Mouse (Mus musculus): ENCODE data around the gene Parp1. TPM values are rescaled to one million over a fixed set of nuclear protein-coding genes. Genes with fewer than 3 reads are reported as not detected.
"Not testable (repeated sequence)": the region's sequence is repeated elsewhere in the genome, so short reads cannot be mapped to it uniquely, and the experiment has no call there.

Gene Parp1
- polyA plus RNA-seq, 1 experiment from 2014 or later, result 184 TPM

GRCm38 (mm10) chr1:180606106-180606505 is 37.4 kb downstream of the Parp1 start:
- 62% methylated on average over 3 of the region's 3 CpGs for WGBS
- Histone ChIP-seq H3K9ac (no peak overlapping the region), H3K36me3 (peaks cover 39% of the 10 kb centered on the region), H3K27me3 (replicated peaks) (no peaks in the 10 kb centered on the region), H3K4me3 (no peak overlapping the region), H3K4me1 (no peaks in the 10 kb centered on the region), H3K4me2 (replicated peaks) (no peak overlapping the region), H3K9me3 (no peaks in the 10 kb centered on the region), H3K27ac (no peak overlapping the region)
- ATAC-seq (ENCODE audit: low FRiP score, low read depth), result no peak

DNA sequence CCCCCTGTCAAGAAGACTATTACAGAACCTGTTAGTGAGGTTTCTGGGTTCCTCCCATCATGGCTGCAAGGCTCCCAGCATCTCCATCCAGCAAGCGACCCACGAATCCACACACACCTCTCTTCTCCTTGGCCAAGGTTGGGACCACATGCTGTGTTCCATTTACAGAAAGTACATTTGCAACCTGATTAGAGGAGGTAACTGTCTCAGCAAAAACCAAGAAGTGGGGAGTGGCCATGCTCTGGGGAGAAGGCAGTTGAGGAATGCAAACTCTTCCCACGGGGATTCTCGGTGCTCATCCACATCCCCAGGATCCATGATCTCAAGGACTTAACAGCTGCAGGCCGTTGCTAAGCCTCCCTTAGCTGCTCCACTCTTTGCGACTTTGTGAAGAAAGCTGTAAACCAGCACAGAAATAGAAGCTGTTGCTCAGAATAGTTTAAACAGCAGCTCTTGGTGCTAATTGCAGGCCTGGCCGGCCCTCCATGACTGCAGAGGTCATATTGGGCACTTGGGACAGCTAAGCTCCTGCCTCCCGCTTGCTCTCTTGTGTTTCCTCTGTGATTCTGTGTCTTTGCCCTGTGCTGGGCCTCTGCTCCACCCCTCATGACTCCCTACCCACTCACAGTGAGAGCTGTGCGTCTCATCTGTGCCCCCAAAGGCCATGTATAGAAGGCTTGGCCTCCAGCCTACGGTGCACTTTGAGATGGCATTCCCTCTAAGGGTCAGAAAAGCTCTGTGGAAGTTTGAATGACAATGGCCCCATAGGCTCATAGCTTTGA is 38.3 kb downstream of the Parp1 start:
- Histone ChIP-seq H3K27me3 (replicated peaks) (no peaks in the 10 kb centered on the region), H3K4me3 (no peak overlapping the region), H3K9me3 (peaks cover 5% of the 10 kb centered on the region), H3K4me1 (no peaks in the 10 kb centered on the region), H3K4me2 (replicated peaks) (no peak overlapping the region), H3K27ac (no peak overlapping the region), H3K9ac (no peak overlapping the region), H3K36me3 (peaks cover 30% of the 10 kb centered on the region)
- ATAC-seq (ENCODE audit: low FRiP score, low read depth), result no peak
- 67% methylated on average over 10 of the region's 10 CpGs for WGBS

GRCm38 (mm10) chr1:180607578-180607879 is 38.8 kb downstream of the Parp1 start:
- H3K9ac ChIP-seq, result no peak overlapping the region
- no peaks in the 10 kb centered on the region for H3K27me3 ChIP-seq (replicated peaks)

GRCm38 (mm10) chr1:180611842-180612241 is 43.1 kb downstream of the Parp1 start:
- not testable (repeated sequence) for H3K27ac ChIP-seq; H3K9ac ChIP-seq; H3K36me3 ChIP-seq; H3K4me2 ChIP-seq (replicated peaks); H3K4me1 ChIP-seq; ATAC-seq (ENCODE audit: low FRiP score, low read depth); H3K9me3 ChIP-seq; H3K27me3 ChIP-seq (replicated peaks); H3K4me3 ChIP-seq
- WGBS, result 90% methylated on average over 11 of the region's 14 CpGs

More at GRCm38 (mm10) chr1:180607578-180607879, 38.8 kb downstream of the Parp1 start:
- WGBS, result 92% methylated on average over 2 of the region's 2 CpGs
- no peak overlapping the region for H3K4me3 ChIP-seq
- peaks cover 5% of the 10 kb centered on the region for H3K9me3 ChIP-seq
- no peaks in the 10 kb centered on the region for H3K4me1 ChIP-seq
- peaks cover 24% of the 10 kb centered on the region for H3K36me3 ChIP-seq
- no peak overlapping the region for H3K27ac ChIP-seq
- ATAC-seq (ENCODE audit: low FRiP score, low read depth), result no peak
- no peak overlapping the region for H3K4me2 ChIP-seq (replicated peaks)

DNA sequence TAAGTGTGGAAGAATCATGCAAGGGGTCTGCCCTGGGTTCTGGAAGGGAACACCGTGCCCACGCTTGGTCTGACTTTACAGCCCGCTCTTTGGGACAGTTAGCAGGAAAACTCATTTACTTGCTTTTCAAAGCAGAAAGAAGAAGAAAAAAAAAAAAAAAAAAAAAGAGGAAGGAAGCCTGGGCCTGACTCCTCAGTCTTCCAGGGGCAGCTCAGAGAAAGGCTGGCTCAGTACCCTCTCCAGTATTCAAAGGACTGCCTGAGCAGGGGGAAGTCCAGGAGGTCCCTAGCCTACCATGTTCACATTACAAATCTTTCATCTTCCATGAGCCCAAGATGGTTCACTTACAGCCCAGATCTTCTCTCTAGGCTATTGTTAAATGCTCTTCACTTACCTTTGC is 48.0 kb downstream of the Parp1 start:
- H3K27ac ChIP-seq, result no peak overlapping the region
- H3K9me3 ChIP-seq, result peaks cover under 1% of the 10 kb centered on the region; the same call in 1 of the 2 replicates
- H3K4me1 ChIP-seq, result no peaks in the 10 kb centered on the region
- no peak overlapping the region for H3K4me3 ChIP-seq
- H3K4me2 ChIP-seq (replicated peaks), result no peak overlapping the region
- no peak overlapping the region for H3K9ac ChIP-seq
- no peaks in the 10 kb centered on the region for H3K36me3 ChIP-seq
- ATAC-seq (ENCODE audit: low FRiP score, low read depth), result no peak
- no peaks in the 10 kb centered on the region for H3K27me3 ChIP-seq (replicated peaks)
- WGBS, result 88% methylated on average over 3 of the region's 3 CpGs

DNA sequence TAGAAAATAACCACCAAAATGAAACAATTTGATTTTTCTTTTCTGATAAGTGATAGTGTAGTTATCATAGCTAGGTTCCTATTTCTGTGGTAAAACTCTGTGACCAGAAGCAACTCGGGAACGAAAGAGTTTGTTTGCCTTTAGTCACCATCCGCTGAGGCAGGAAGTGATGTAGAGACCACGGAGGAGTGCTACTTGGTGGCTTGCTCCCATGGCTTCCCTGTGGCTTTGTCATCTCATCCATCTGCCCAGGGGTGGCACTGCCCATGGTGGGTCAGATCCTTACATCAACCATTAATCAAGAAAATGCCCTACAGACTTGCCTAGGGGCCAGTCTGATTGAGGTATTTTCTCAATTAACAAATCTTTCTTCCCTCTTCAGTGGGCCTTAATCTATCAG is 53.7 kb downstream of the Parp1 start:
- Histone ChIP-seq H3K9ac (no peak overlapping the region), H3K36me3 (no peaks in the 10 kb centered on the region), H3K27me3 (replicated peaks) (no peaks in the 10 kb centered on the region), H3K4me1 (no peaks in the 10 kb centered on the region), H3K9me3 (peaks cover 3% of the 10 kb centered on the region; the same call in 1 of the 2 replicates), H3K4me3 (no peak overlapping the region), H3K27ac (no peak overlapping the region), H3K4me2 (replicated peaks) (no peak overlapping the region)
- WGBS, result 89% methylated on average over 4 of the region's 4 CpGs
- ATAC-seq (ENCODE audit: low FRiP score, low read depth), result no peak

DNA sequence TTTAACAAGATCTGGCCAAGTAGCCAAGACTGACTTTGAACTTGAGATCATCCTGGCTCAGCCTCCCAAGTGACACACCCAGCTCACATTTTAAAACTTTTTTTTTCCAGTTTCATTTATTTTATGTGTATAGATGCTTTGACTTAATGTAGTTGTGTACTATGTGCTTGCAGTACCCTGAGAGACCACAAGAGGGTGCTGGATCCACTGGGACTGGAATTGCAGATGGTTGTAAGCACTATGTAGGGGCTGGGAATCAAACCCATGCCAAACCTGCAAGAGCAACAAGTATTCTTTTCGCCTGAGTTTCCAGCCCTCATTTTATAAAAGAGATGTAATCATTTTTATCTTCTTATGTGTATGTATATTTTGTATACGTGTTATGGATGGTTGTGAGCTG is 55.2 kb downstream of the Parp1 start:
- Histone ChIP-seq H3K4me1 (no peaks in the 10 kb centered on the region), H3K4me3 (no peak overlapping the region), H3K27me3 (replicated peaks) (no peaks in the 10 kb centered on the region), H3K4me2 (replicated peaks) (no peak overlapping the region), H3K36me3 (no peaks in the 10 kb centered on the region), H3K9ac (no peak overlapping the region), H3K27ac (no peak overlapping the region), H3K9me3 (peaks cover 3% of the 10 kb centered on the region; the same call in 1 of the 2 replicates)
- no peak for ATAC-seq (ENCODE audit: low FRiP score, low read depth)
- 92% methylated on average over 2 of the region's 2 CpGs for WGBS

GRCm38 (mm10) chr1:180626141-180626540 is 57.4 kb downstream of the Parp1 start:
- Histone ChIP-seq H3K9me3 (peaks cover 3% of the 10 kb centered on the region; the same call in 1 of the 2 replicates), H3K27me3 (replicated peaks) (no peaks in the 10 kb centered on the region), H3K27ac (no peak overlapping the region), H3K4me3 (no peak overlapping the region), H3K36me3 (no peaks in the 10 kb centered on the region), H3K4me2 (replicated peaks) (no peak overlapping the region), H3K4me1 (no peaks in the 10 kb centered on the region), H3K9ac (no peak overlapping the region)
- WGBS, result 79% methylated on average over 2 of the region's 2 CpGs
- no peak for ATAC-seq (ENCODE audit: low FRiP score, low read depth)

GRCm38 (mm10) chr1:180637796-180638195 is 69.1 kb downstream of the Parp1 start:
- H3K27me3 ChIP-seq (replicated peaks); H3K4me3 ChIP-seq; H3K9ac ChIP-seq; ATAC-seq (ENCODE audit: low FRiP score, low read depth); H3K27ac ChIP-seq; H3K36me3 ChIP-seq; H3K9me3 ChIP-seq; H3K4me2 ChIP-seq (replicated peaks): not testable (repeated sequence)
- 85% methylated on average over 2 of the region's 2 CpGs for WGBS
- peaks cover 19% of the 10 kb centered on the region for H3K4me1 ChIP-seq

DNA sequence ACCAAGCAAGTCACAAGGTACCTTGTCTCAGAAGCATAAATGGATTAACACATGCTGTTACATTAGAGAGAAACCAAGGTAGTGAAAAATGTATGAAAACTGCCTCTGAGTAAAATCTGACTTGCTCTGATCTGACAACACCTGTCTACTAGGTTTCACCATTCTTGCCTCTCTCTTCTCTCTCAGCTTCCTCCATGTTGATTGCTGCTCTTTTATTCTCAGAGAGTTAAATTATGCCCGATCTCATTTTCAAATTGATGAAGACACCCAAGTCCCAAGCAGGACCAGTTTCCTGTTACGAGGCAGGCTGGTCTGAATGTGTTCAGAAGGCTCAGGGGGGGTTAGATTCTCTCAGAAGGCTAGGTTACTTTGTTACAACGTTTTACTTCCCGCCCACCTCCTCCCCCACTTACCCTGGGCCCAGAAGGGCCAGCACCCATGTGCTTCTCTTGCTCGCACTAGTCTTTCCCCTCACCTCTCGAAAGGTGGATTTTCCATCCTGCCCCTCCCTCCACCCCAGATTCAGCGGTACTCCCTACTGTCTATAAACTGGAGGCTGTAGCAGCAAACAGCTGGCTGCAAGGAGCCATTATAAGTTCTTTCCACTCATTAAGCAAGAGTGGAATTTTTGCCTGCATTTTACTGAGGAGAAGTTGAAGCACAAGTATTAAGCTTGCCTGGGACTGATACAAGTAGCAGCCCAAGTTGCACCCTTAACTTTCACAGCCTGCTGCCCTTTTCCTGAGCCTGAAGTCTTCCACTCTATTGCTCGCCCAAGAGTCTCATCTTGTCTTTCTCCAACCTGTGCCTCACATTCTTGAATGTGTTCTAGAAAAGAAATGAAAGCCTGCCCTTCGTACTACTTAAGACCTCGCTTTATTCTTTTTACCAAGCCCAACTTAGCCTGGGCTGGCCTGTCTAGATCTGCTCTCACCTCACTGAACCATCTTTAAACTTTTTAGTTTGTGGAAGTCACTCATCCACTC is 71.0 kb downstream of the Parp1 start:
- no peak for ATAC-seq (ENCODE audit: low FRiP score, low read depth)

GRCm38 (mm10) chr1:180640605-180641125 is 71.9 kb downstream of the Parp1 start:
- WGBS, result 1% methylated on average over 57 of the region's 61 CpGs
- H3K36me3 ChIP-seq, result no peaks in the 10 kb centered on the region
- H3K4me3 ChIP-seq, result peak overlapping the region; percentile 97
- H3K27me3 ChIP-seq (replicated peaks), result no peaks in the 10 kb centered on the region
- ATAC-seq (ENCODE audit: low FRiP score, low read depth), result peak; percentile 67
- H3K27ac ChIP-seq, result peak overlapping the region; percentile 75
- no peaks in the 10 kb centered on the region for H3K9me3 ChIP-seq
- H3K9ac ChIP-seq, result peak overlapping the region; percentile 96
- peaks cover 19% of the 10 kb centered on the region for H3K4me1 ChIP-seq
- H3K4me2 ChIP-seq (replicated peaks), result peak overlapping the region; percentile 91

More for the DNA sequence above, 71.0 kb downstream of the Parp1 start:
- Histone ChIP-seq H3K27ac (no peak overlapping the region), H3K4me3 (peak overlapping the region; percentile 97), H3K9me3 (no peaks in the 10 kb centered on the region), H3K4me2 (replicated peaks) (peak overlapping the region; percentile 91), H3K36me3 (no peaks in the 10 kb centered on the region), H3K4me1 (peaks cover 19% of the 10 kb centered on the region), H3K27me3 (replicated peaks) (no peaks in the 10 kb centered on the region), H3K9ac (peak overlapping the region; percentile 96)
- WGBS, result 40% methylated on average over 10 of the region's 10 CpGs

DNA sequence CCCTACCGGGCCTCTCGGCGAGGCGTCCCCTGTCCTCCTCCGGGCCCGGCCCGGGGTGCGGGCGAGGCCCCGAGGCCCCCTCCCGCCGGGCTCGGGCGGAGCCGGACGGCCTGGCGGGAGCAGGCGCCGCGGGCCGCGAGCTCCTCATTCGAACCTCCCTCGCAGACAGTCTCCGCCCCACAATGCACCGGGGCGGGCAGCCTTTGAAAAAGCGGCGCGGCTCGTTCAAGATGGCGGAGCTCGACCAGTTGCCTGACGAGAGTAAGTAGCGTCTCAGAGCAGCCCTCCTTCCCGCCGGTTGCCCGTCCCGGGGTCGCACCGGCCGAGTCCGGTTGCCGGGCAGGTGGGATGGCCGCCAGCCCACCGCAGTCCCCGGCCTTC is 72.4 kb downstream of the Parp1 start, which contains the start of gene Lin9:
Gene Lin9 (plus strand): TSS at position 14 of the 381 bp plus-strand sequence.
- peak within 1 kb of the TSS; percentile 75 for H3K27ac ChIP-seq
- peak within 1 kb of the TSS; percentile 97 for H3K4me3 ChIP-seq
- H3K27me3 ChIP-seq (replicated peaks), result no peaks in the 10 kb centered on the region
- H3K4me1 ChIP-seq, result peaks cover 19% of the 10 kb centered on the region
- no peaks in the 10 kb centered on the region for H3K9me3 ChIP-seq
- WGBS, result 0% methylated on average over 47 of the region's 47 CpGs
- H3K4me2 ChIP-seq (replicated peaks), result peak within 1 kb of the TSS; percentile 91
- peak; percentile 91 for ATAC-seq (ENCODE audit: low FRiP score, low read depth)
- no peaks in the 10 kb centered on the region for H3K36me3 ChIP-seq
- peak within 1 kb of the TSS; percentile 96 for H3K9ac ChIP-seq
